Mouse (Mus musculus): ENCODE data around the gene Gna13.

Gene Gna13

DNA sequence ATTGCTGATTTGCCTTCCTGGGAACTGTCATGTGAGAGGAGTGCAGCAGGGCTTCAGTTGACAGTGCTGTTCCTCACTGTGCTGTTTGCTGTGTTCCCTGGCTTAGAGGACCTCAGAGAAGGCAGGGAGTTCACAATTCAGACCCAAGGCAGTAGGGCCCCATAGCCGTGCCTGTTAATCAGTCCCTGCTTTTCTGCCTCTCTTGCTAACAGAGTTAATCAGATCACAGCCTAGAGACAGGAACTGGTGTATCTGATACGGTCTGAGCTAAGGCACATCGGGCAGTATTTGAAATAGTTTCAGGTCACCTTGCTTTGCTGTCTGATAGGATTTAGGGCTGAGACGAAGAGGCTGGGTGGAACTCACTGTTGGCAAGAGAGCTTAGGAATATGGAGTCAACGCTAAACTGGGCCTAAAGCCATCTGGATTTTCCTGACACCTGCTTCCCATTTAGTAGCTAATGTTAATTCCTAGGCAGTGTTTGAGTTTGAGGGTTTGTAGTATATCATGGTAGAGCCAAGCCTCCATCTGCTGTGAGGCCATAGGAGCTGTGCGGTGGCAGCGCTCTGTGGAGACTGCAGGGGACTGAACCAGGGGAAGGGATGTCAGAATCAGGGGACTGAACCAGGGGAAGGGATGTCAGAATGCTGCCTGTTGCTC lies 14.0 kb downstream of the Gna13 start:
- peak in 1 of 2 experiments; percentile 14 for DNase-seq

GRCm38 (mm10) chr11:109377477-109377876 lies 14.8 kb downstream of the Gna13 start:
- no peak for DNase-seq

DNA sequence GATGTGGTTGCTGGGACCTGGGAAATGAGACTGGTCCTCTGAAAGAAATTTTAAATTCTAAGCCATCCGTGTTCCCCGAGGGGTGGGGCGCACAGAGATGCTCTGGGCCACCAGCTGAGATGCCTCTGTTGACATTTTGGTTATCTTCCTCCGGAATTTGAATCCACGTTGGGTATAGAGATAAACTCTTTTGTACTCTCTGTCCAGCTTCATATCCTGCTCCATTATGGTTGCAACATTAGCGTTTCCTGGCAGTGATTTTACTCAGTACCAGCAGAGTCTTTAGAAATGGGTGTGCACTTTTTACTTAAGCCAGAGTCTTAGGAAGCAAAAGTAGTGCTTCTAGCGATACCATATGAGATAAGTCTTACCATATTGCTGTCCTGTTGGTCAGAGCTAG lies 15.4 kb downstream of the Gna13 start:
- no peak for DNase-seq

DNA sequence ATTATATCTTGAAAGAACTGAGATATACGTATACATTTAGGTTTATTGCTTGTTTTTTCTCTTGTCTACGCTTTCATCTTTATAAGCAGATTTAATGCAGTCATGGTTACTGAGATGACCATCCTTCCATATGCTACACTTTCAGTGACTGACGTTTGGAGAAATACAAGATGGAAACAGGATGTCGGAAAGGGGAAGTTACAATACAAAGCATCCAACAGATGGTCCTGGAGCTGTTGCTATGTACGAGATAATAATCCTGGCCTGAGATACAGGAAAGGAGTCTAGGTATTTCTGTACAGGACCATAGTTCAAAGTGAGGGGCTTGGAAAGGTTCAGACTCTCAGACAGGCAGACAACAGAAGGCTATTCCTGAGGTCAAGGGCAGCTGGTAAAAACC lies 18.0 kb downstream of the Gna13 start:
- no peak for DNase-seq

DNA sequence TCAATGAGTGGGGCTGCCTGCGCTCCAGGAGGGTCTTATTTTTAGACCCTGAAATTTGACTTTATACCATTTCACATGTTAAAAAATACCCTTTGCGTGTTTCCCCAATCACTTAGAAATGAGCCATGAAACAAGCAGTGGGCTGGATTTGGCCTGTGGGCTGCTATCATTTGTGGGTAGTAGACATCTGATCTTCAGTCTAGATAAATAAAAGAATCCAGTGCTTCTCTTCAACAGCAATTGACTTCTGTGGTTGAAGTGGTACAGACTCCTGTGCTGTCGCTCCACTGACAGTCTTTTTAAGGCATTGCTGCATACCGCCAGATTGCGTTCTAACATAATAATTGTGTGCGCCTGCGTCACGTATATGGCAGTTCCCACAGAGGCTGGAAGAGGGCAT lies 22.7 kb downstream of the Gna13 start:
- no peak for DNase-seq

GRCm38 (mm10) chr11:109389046-109389445 lies 26.4 kb downstream of the Gna13 start:
- peak in 1 of 2 experiments; percentile 38 for DNase-seq

- DNase-seq: no peak
Observed at GRCm38 (mm10) chr11:109391200-109391599, 28.6 kb downstream of the Gna13 start.

- DNase-seq: peak; percentile 34 to 46
Observed at GRCm38 (mm10) chr11:109391760-109392159, 29.1 kb downstream of the Gna13 start.

GRCm38 (mm10) chr11:109392601-109393000 lies 30.0 kb downstream of the Gna13 start:
- DNase-seq: no peak

- peak; percentile 41 to 66 for DNase-seq
Observed at GRCm38 (mm10) chr11:109394758-109395157, 32.1 kb downstream of the Gna13 start.

- peak; percentile 27 to 68 for DNase-seq
Observed at GRCm38 (mm10) chr11:109395291-109395690, 32.7 kb downstream of the Gna13 start.

- DNase-seq: no peak
Observed at GRCm38 (mm10) chr11:109406431-109406830, 43.8 kb downstream of the Gna13 start.

GRCm38 (mm10) chr11:109410197-109410980 lies 47.8 kb downstream of the Gna13 start:
- no peak for DNase-seq

- no peak for DNase-seq
Observed at GRCm38 (mm10) chr11:109413617-109414016, 51.0 kb downstream of the Gna13 start, which contains the start of gene 9930022D16Rik. Gene 9930022D16Rik, plus strand, starts transcription at chr11:109413917.

DNA sequence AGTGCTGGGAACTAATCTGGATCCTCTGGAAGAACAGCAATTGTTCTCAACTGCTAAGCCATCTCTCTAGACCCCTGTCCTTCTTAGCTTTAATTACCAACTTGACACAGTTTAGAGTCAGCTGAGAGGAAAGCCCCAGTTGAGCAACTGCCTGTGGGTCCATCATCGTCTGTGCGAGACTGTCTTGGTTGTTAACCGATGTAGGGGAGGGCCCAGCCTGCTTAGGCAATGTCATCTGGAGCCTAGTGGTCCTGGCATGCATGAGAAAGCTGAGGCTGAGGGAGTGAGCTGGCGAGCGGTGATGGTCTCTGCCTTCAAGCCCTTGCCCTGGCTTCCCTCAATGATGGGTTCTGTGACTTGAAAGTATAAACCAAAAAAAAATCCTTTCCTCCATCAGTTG lies 52.2 kb downstream of the Gna13 start:
- DNase-seq: no peak

DNA sequence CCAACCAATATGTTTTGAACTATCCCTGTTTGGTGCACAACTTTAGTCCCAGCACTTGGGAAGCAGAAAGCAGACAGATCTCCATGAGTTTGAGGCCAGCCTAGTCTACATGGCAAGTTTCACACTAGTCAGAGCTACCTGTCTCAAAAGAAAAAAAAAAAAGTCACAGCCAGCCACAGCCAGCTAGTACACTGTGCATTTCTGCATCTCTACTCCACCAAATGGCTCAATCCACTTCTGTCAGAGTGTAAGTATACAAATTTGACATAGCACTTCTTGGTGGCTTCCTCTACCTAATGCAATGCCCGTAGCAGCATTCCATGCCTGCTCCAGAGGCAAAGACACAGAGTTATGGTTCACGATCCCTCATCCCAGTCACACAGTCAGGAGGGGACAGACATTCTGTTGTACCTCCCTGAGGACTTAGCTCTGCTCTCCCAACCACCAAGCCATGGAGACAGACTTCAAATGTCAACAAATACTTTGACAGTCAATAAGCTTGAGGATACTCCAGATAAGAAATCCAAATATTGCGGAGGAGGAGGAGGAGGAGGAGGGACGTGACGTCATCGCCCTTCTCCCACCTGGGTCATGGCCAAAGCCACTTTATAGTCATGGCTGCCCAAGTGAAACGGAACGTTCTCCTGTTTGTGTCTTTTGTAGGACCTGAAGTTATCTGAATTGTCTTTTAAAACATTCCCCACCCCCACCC lies 54.2 kb downstream of the Gna13 start:
- DNase-seq: no peak

DNA sequence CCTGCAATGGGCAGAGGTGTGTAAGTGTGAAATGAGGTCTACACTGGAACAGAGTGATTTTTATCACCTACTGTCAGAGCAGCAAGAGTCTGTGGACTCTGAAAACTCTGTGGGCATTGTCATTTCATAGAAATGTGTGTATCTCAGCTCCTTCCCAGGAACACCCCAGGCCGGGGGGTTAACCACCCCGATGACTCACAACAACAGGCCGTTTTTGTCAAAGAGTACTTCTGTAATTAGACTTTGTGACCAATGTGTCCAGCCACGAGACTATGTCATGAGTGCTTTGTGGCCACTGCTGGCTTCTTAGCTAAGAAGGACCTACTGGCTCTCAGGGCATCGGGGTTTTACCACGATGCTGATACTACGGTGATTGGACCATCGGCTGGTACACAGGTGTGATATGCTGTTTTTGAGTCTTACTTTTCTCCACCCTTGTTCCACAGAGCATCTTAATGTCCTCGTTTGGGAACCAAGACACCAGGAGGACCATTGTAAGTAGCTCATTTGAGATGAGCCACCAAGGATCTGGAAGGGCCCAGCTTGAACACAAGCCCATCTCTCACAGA lies 54.9 kb downstream of the Gna13 start:
- no peak for DNase-seq

- DNase-seq: no peak
Observed at GRCm38 (mm10) chr11:109419461-109419860, 56.8 kb downstream of the Gna13 start.

- DNase-seq: no peak
Observed at GRCm38 (mm10) chr11:109419961-109420566, 57.4 kb downstream of the Gna13 start.

- no peak for DNase-seq
Observed at GRCm38 (mm10) chr11:109420567-109420962, 57.9 kb downstream of the Gna13 start.

- no peak for DNase-seq
Observed at GRCm38 (mm10) chr11:109421205-109421604, 58.6 kb downstream of the Gna13 start.

DNA sequence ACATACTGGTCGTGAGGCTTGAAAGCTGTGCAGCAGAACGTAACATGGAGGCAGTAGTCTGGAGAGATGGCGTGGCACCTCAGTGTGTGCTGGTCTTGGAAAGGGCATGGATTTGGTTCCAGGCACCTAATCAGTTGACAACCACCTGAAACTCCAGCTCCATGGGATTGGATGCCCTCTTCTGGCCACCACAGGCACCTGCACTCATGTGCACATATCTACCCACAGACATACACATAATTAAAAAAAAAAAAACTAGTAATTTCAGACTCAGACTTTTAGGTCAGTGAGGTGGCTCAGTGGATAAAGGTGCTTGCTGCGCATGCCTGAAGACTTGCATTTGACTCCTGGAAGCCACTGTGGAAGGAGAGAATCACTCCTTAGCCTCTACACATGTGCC lies 59.6 kb downstream of the Gna13 start:
- no peak for DNase-seq

DNA sequence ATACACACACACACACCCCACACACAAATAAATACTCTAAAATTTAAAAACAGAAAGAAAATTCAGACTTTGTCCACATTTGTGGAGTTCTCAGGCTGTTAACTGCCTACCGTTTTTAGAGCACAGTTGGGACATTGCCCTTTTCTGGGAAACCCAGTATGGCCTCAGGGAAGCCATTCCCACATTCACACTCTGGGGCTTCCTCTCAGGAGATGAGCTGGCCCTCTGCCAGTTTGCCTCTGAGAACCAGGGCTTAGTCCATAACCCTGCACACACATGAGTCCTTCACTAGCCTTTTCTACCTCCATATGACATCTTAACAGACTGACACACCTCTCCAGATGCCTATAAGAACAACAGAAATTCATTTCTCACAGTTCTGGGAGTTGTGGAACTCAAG lies 60.7 kb downstream of the Gna13 start:
- DNase-seq: peak; percentile 39 to 54

Data from kidney, postnatal 25 days (tissue).